ENCODE assay signal across 9 mouse cellular contexts in genomic region chr14:78777215-78777614, GRCm38 (mm10). TPM values are rescaled to one million over a fixed set of nuclear protein-coding genes. Genes with fewer than 3 reads are reported as not detected.
DNase-seq lines count a peak whose midpoint lies in the region; TF ChIP-seq lines count a peak whose summit lies in the region.
"Had no signal": no experiment of that assay in that cellular context is flagged by ENCODE, and none has a peak within 500 bp of the region (broad histone marks: within the 10 kb centered on the region; RNA-seq: fewer than 3 reads in every experiment).

No protein-coding gene starts in this region.

- no peak for TF ChIP-seq CTCF in layer of hippocampus, adult 2 months (conservative IDR thresholded peaks at IDR 0.05)

- peak overlapping the region; percentile 36 for H3K4me3 ChIP-seq in layer of hippocampus, adult 2 months
- H3K4me3 ChIP-seq: limb, embryonic 15.5 days had no signal

- DNase-seq in cerebellum, postnatal 14 days = peak; percentile 7 to 13
- no peak for DNase-seq in cerebellum, postnatal 36 days
- DNase-seq in layer of hippocampus, adult 2 months (ENCODE audit: low spot score in 2 of 2) = peak in 1 of 2 experiments; percentile 3
- DNase-seq in layer of hippocampus, postnatal 10 days (ENCODE audit: low spot score in 2 of 2) = no peak
- peak; percentile 7 to 10 for DNase-seq in layer of hippocampus, adult 8-10 months (ENCODE audit: low spot score in 2 of 2)
- peak; percentile 11 for DNase-seq in right cerebral cortex, postnatal 14 days
- DNase-seq in adrenal gland, postnatal 25 days = no peak
- DNase-seq in Muller cell, postnatal 12 days (ENCODE audit: inconsistent ontology term) = no peak

- H3K27ac ChIP-seq in layer of hippocampus, adult 2 months = no peak overlapping the region
- H3K27ac ChIP-seq: limb, embryonic 15.5 days had no signal

RNA-seq across cellular contexts. Expression of gene Dgkh, which starts 44.6 kb away (rescaled TPM):
- 100 to 1,000 TPM; 110 to 123 TPM for total RNA-seq in layer of hippocampus, adult 2 months (2021)
- 10 to 100 TPM; 62.3 to 63.5 TPM for total RNA-seq in layer of hippocampus, postnatal 10 days (2021)
- total RNA-seq in layer of hippocampus, adult 8-10 months (2022) = 10 to 100 TPM; 83.7 to 94.4 (median 90.7) TPM
- 7.8 and 9.6 TPM in 2 replicates for total RNA-seq in adrenal gland, postnatal 25 days (2021)

Comparison
In these comparisons a context has a peak if more than half of its experiments do, and no peak if none do; other contexts are left out.
1. DNase-seq: peak in cerebellum, postnatal 14 days (2 of 2), layer of hippocampus, adult 8-10 months (2 of 2) and right cerebral cortex, postnatal 14 days (single experiment); none in cerebellum, postnatal 36 days (0 of 2), layer of hippocampus, postnatal 10 days (0 of 2), adrenal gland, postnatal 25 days (single experiment) and Muller cell, postnatal 12 days (single experiment).